Mouse (Mus musculus) heart, embryonic 16.5 days (tissue): ENCODE results near the gene Myo5c. TPM values are rescaled to one million over a fixed set of nuclear protein-coding genes. Genes with fewer than 3 reads are reported as not detected.

ENCODE experiments used
- ATAC-seq: fragments of 200-750 bp; cut with Nextera tagmentation; replicated peaks from 2 replicates; pipeline ENCODE4 v1.8.0; 2017; ENCODE audit warnings: moderate number of reproducible peaks; ENCODE audit not compliant: insufficient read depth, low FRiP score; ENCODE audit errors: extremely low read depth
- H3K27ac ChIP-seq: fragments of 300-500 bp; sonication (generic); 2 replicates; pipeline ENCODE4 v1.5.1; 2014; ENCODE audit warnings: mild to moderate bottlenecking, low read length, control low read depth, moderate library complexity
- H3K27me3 ChIP-seq: fragments of 300-500 bp; sonication (generic); 2 replicates; pipeline ENCODE4 v1.6.1; 2014; ENCODE audit warnings: low read length, mixed read lengths; ENCODE audit not compliant: control insufficient read depth, insufficient read depth
- H3K36me3 ChIP-seq: fragments of 300-500 bp; sonication (generic); 2 replicates; pipeline ENCODE4 v1.6.1; 2014; ENCODE audit not compliant: control insufficient read depth, insufficient read depth
- H3K4me1 ChIP-seq: fragments of 300-500 bp; sonication (generic); 2 replicates; pipeline ENCODE4 v1.6.1; 2014; ENCODE audit warnings: low read length, mixed read lengths; ENCODE audit not compliant: control insufficient read depth, insufficient read depth
- H3K4me2 ChIP-seq: fragments of 300-500 bp; sonication (generic); 2 replicates; pipeline ENCODE4 v1.6.1; 2014; ENCODE audit warnings: low read depth, mild to moderate bottlenecking, control low read depth, low read length
- H3K4me3 ChIP-seq: fragments of 300-500 bp; sonication (generic); 2 replicates; pipeline ENCODE4 v1.5.1; 2014; ENCODE audit warnings: mild to moderate bottlenecking, control low read depth, low read length
- H3K9ac ChIP-seq: fragments of 300-500 bp; sonication (generic); 2 replicates; pipeline ENCODE4 v1.6.1; 2014; ENCODE audit warnings: low read length, control low read depth
- H3K9me3 ChIP-seq: fragments of 300-500 bp; sonication (generic); replicated peaks from 2 replicates; pipeline ENCODE4 v1.6.1; 2016; ENCODE audit warnings: low read length; ENCODE audit not compliant: control insufficient read depth
- WGBS: fragments of 180-500 bp; shearing (Covaris S2); extraction: QIAGEN DNeasy Blood & Tissue Kit; methylation state at CpG from one replicate; pipeline ENCODE4 v1.1.7; 2014; 5-methylcytosine and 5-hydroxymethylcytosine counted together
- polyA plus RNA-seq: library from polyadenylated mRNA; unstranded; fragments of >200 nt; fragmentation: Nextera tagmentation; extraction: Ambion mirVana; gene quantifications from 2 replicates; pipeline ENCODE4 v1.2.1, GENCODE M21; 2015

The Myo5c gene
- polyA plus RNA-seq, 1 experiment from 2014 or later = 2.5 TPM

DNA sequence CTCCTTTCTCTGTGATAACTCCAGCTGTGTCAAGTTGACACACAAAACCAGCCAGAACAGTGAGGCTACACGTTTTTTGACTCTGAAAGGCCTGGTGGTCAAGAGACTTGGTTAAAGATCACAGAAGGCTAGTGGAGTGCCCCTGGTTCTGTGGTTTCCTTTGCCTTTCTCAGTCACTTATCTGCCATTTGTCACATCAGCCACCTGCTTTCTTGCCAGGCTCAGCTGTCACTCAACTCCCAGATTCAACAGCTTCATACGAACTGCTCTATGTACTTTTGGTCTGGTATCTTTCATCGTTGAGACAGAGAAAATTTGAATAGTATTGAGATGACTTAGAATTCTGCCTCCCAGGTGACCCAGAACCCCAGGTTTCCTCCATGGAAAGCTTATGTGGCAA, 21.9 kb downstream of the Myo5c start:
- no peak for ATAC-seq
- no peak overlapping the region for H3K9ac ChIP-seq
- 30% methylated on average over 3 of the region's 3 CpGs for WGBS
- H3K36me3 ChIP-seq = no peaks in the 10 kb centered on the region
- peak overlapping the region; percentile 63 for H3K27ac ChIP-seq
- H3K27me3 ChIP-seq = no peaks in the 10 kb centered on the region
- H3K4me2 ChIP-seq = peak overlapping the region; percentile 17; the same call in 1 of the 2 replicates
- peaks cover 13% of the 10 kb centered on the region for H3K4me1 ChIP-seq
- no peaks in the 10 kb centered on the region for H3K9me3 ChIP-seq
- no peak overlapping the region for H3K4me3 ChIP-seq

GRCm38 (mm10) chr9:75254196-75254955, 22.6 kb downstream of the Myo5c start:
- Histone ChIP-seq H3K4me3 (no peak overlapping the region), H3K4me1 (peaks cover 13% of the 10 kb centered on the region), H3K27me3 (no peaks in the 10 kb centered on the region), H3K4me2 (peak overlapping the region; percentile 17; the same call in 1 of the 2 replicates), H3K9me3 (no peaks in the 10 kb centered on the region), H3K9ac (no peak overlapping the region), H3K36me3 (no peaks in the 10 kb centered on the region), H3K27ac (peak overlapping the region; percentile 63)
- 45% methylated on average over 13 of the region's 13 CpGs for WGBS
- ATAC-seq = peak; percentile 34; the same call in 1 of the 2 replicates

DNA sequence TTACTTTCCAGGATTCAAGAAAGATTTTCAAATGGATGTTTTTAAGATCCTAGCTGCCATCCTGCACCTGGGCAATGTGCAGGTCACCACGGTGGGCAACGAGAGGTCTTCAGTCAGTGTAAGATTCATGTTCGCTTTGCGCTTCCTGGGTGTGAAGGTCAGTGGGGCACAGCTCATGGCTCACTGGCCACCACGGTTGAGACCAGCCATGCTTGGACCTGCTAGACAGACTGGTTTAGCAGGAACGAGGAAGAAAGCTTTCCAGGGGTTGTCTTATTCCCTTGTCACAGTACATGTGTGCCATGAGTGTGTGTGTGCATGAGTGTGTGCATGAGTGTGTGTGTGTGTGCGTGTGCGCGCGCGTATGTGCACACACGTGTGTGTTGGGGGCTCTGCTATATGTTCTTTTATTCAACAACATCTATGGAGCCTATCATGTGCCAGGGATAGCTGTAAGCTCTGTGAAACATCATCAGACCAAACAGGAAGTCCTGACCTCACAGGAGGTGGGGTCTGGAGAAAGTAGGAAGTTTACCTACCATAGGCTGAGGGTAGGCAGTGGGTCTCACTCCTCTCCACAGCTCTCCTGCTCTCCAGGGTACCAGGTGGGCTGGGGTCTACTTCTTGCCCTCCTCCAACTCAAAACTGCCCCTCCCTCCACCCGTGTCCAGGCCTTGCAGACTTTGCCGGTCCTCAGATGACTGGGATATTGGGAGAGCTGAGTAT, 24.2 kb downstream of the Myo5c start:
- no peak overlapping the region for H3K4me2 ChIP-seq
- no peak overlapping the region for H3K9ac ChIP-seq
- no peaks in the 10 kb centered on the region for H3K27me3 ChIP-seq
- ATAC-seq = no peak
- WGBS = 83% methylated on average over 14 of the region's 14 CpGs
- H3K4me3 ChIP-seq = no peak overlapping the region
- H3K36me3 ChIP-seq = peaks cover 3% of the 10 kb centered on the region; the same call in 1 of the 2 replicates
- no peak overlapping the region for H3K27ac ChIP-seq
- 0 out of 2 replicates have a peak, but pooled peaks cover 2% of the 10 kb centered on the region for H3K9me3 ChIP-seq
- H3K4me1 ChIP-seq = peaks cover 13% of the 10 kb centered on the region

GRCm38 (mm10) chr9:75258792-75259191, 27.0 kb downstream of the Myo5c start:
- WGBS = 58% methylated on average over 4 of the region's 4 CpGs
- ATAC-seq = no peak
- Histone ChIP-seq H3K9me3 (0 out of 2 replicates have a peak, but pooled peaks cover 2% of the 10 kb centered on the region), H3K27ac (no peak overlapping the region), H3K9ac (no peak overlapping the region), H3K4me1 (peaks cover 10% of the 10 kb centered on the region), H3K4me2 (no peak overlapping the region), H3K36me3 (peaks cover 3% of the 10 kb centered on the region; the same call in 1 of the 2 replicates), H3K4me3 (no peak overlapping the region), H3K27me3 (no peaks in the 10 kb centered on the region)

- Histone ChIP-seq H3K4me2 (no peak overlapping the region), H3K9me3 (0 out of 2 replicates have a peak, but pooled peaks cover 2% of the 10 kb centered on the region), H3K27ac (no peak overlapping the region), H3K4me3 (no peak overlapping the region), H3K27me3 (no peaks in the 10 kb centered on the region), H3K4me1 (peaks cover 2% of the 10 kb centered on the region), H3K9ac (no peak overlapping the region), H3K36me3 (peaks cover 3% of the 10 kb centered on the region; the same call in 1 of the 2 replicates)
- no peak for ATAC-seq
- WGBS = 89% methylated on average over 4 of the region's 4 CpGs
These were observed 27.8 kb downstream of the Myo5c start for GRCm38 (mm10) chr9:75259656-75260055.

DNA sequence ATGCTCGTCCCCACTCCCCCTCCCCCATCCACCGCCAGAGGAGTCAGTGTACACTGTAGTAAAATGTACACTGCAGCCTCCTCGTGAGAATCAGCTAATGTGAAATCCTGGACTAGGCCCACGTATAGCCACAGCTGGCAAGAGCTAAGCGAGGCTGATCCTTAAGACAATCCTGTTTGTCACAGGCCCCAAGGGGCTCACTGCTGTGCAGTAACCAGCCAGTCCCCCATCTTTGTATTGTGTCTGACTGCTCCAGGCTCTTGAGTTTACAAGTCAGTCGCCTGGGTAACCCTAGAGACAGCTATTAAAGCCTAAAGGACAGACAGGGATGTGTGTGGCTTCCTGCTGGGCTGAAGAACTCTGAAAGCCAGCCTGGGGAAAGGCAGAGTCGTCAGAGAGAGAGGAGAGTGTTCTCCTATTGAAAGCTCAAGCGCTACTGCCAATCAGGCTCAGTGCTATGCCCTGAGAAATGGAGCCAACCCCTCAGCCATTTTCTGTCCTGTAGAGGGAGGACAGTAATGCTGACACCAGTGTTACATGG, 29.6 kb downstream of the Myo5c start:
- Histone ChIP-seq H3K27me3 (no peaks in the 10 kb centered on the region), H3K4me3 (no peak overlapping the region), H3K36me3 (peaks cover 3% of the 10 kb centered on the region; the same call in 1 of the 2 replicates), H3K4me1 (no peaks in the 10 kb centered on the region), H3K9ac (no peak overlapping the region), H3K27ac (no peak overlapping the region), H3K9me3 (0 out of 2 replicates have a peak, but pooled peaks cover 2% of the 10 kb centered on the region), H3K4me2 (no peak overlapping the region)
- ATAC-seq = no peak
- WGBS = 36% methylated on average over 8 of the region's 8 CpGs

DNA sequence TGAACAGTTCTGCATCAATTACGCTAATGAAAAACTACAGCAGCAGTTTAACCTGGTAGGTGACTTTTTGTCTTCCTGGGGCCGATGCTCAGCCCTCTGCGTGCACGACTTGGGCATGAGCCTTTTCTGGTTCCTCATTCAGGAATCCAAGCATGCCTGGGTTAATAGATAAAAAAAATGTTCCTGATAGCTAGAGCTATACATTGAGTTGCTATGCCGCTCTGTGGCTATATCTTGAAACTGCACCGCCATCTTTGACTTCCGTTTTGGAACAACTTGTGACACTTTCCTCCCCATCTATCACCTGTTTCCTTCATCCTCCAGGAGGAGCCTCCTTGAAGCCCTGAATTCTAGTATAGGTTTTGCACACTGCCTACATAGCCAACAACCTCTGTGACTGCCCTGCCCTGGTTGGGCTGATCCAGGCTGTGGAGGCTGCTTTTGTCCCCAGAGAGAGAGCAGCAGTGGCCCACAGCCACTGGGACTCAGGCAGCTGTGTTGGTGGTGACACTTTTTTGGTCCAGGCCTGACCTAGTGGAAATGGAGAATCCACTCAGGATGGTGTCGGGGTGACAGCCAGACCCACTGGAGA, 30.5 kb downstream of the Myo5c start:
- no peaks in the 10 kb centered on the region for H3K4me1 ChIP-seq
- no peak overlapping the region for H3K27ac ChIP-seq
- peaks cover 3% of the 10 kb centered on the region; the same call in 1 of the 2 replicates for H3K36me3 ChIP-seq
- no peak overlapping the region for H3K9ac ChIP-seq
- WGBS = 59% methylated on average over 8 of the region's 8 CpGs
- ATAC-seq = no peak
- 0 out of 2 replicates have a peak, but pooled peaks cover 2% of the 10 kb centered on the region for H3K9me3 ChIP-seq
- no peak overlapping the region for H3K4me3 ChIP-seq
- no peak overlapping the region for H3K4me2 ChIP-seq
- no peaks in the 10 kb centered on the region for H3K27me3 ChIP-seq

DNA sequence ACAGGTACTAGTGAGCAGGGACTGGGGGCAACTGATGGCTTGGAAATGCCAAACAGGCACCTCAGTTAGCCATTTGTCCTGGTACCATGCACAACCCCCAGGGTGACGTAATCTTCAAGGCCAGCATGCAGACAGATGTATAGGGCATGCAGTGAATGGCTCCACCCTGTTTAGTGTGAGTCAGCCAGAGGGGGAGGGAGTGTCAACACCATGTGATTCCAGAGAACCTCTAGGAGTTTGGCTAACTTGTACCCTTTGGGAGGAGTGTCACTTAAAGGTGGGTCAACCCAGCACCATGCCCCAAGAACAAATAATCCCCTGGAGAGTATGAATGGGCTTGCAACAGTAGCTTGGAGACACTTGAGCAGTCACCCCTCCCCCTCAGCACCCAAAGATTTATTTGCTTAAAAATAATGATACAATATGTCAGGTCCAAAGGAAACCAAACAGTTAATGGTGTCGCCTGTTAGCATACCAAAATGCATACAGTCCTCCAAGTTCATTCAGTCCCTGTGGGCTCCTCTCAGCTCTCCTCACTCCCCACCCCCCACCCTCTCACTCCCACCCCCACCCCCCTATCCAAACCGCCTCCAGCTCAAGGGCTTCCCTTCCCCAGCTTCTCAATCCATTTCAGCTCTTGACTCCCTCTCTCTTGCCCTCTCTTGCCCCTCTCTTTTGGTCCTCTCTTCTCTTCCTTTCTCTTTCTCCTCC, 32.3 kb downstream of the Myo5c start:
- Histone ChIP-seq H3K27me3 (no peaks in the 10 kb centered on the region), H3K9ac (no peak overlapping the region), H3K9me3 (0 out of 2 replicates have a peak, but pooled peaks cover 2% of the 10 kb centered on the region), H3K4me2 (no peak overlapping the region), H3K27ac (no peak overlapping the region), H3K4me1 (no peaks in the 10 kb centered on the region), H3K4me3 (no peak overlapping the region), H3K36me3 (peaks cover 3% of the 10 kb centered on the region; the same call in 1 of the 2 replicates)
- 32% methylated on average over 3 of the region's 3 CpGs for WGBS
- no peak for ATAC-seq
